Mouse (Mus musculus): ENCODE data around the gene Abhd12b.
"Not testable (repeated sequence)": the region's sequence is repeated elsewhere in the genome, so short reads cannot be mapped to it uniquely, and the experiment has no call there.

Gene Abhd12b

GRCm38 (mm10) chr12:70157292-70158066 is 3.5 kb downstream of the Abhd12b start:
- ChIA-PET POLR2A (no interaction called here), CTCF (no interaction called here)

GRCm38 (mm10) chr12:70161057-70161456 is 7.1 kb downstream of the Abhd12b start:
- CTCF ChIA-PET: interaction anchor here in 2 of 4 experiments (0.6 to 0.7 kb wide), 2 partner anchors 14 to 19 kb away, joined by 3 read pairs; no protein-coding TSS in a partner anchor

GRCm38 (mm10) chr12:70164741-70165140 is 10.8 kb downstream of the Abhd12b start:
- ChIA-PET POLR2A (interaction anchor here in 1 of 4 experiments (0.8 kb wide), 1 partner anchor 18 kb away, joined by 3 read pairs; no protein-coding TSS in a partner anchor), CTCF (no interaction called here)

More at GRCm38 (mm10) chr12:70161057-70161456, 7.1 kb downstream of the Abhd12b start:
- POLR2A ChIA-PET: no interaction called here

- POLR2A ChIA-PET: no interaction called here
- CTCF ChIA-PET: no interaction called here
These were observed 14.0 kb downstream of the Abhd12b start for GRCm38 (mm10) chr12:70167950-70168349.

GRCm38 (mm10) chr12:70169969-70170368 is 16.0 kb downstream of the Abhd12b start:
- POLR2A ChIA-PET: no interaction called here
- CTCF ChIA-PET: no interaction called here

GRCm38 (mm10) chr12:70183507-70183906 is 29.6 kb downstream of the Abhd12b start:
- POLR2A ChIA-PET: interaction anchor here in 2 of 4 experiments (0.6 to 1.1 kb wide), 2 partner anchors 9 to 55 kb away, joined by 3 to 12 read pairs; no protein-coding TSS in a partner anchor
- CTCF ChIA-PET: not testable (repeated sequence)

- POLR2A ChIA-PET: interaction anchor here in 2 of 4 experiments (0.6 to 1.1 kb wide), 2 partner anchors 8 to 196 kb away, joined by 3 to 4 read pairs; no protein-coding TSS in a partner anchor
- CTCF ChIA-PET: interaction anchor here in 1 of 4 experiments (0.6 kb wide), 1 partner anchor 440 kb away, joined by 3 read pairs; no protein-coding TSS in a partner anchor
These were observed 30.3 kb downstream of the Abhd12b start for GRCm38 (mm10) chr12:70184173-70184783.

- POLR2A ChIA-PET: interaction anchor here in 1 of 4 experiments (1.0 to 3.5 kb wide), 4 partner anchors 8 to 34 kb away, joined by 3 to 17 read pairs (median 4); no protein-coding TSS in a partner anchor
- CTCF ChIA-PET: interaction anchor here in 1 of 4 experiments (0.6 kb wide), 2 partner anchors 114 to 1114 kb away, joined by 3 read pairs; no protein-coding TSS in a partner anchor
These were observed 38.4 kb downstream of the Abhd12b start for GRCm38 (mm10) chr12:70192267-70192727.

GRCm38 (mm10) chr12:70195426-70195825 is 41.5 kb downstream of the Abhd12b start:
- ChIA-PET POLR2A (no interaction called here), CTCF (interaction anchor here in 1 of 4 experiments (0.6 kb wide), 1 partner anchor 110 kb away, joined by 5 read pairs; no protein-coding TSS in a partner anchor)

GRCm38 (mm10) chr12:70196341-70196740 is 42.4 kb downstream of the Abhd12b start:
- CTCF ChIA-PET: no interaction called here
- POLR2A ChIA-PET: no interaction called here

- ChIA-PET CTCF (no interaction called here), POLR2A (no interaction called here)
These were observed 48.1 kb downstream of the Abhd12b start for GRCm38 (mm10) chr12:70201926-70202529.

GRCm38 (mm10) chr12:70204433-70204832 is 50.5 kb downstream of the Abhd12b start:
- POLR2A ChIA-PET: no interaction called here

GRCm38 (mm10) chr12:70208214-70208613 is 54.3 kb downstream of the Abhd12b start:
- POLR2A ChIA-PET: no interaction called here
- CTCF ChIA-PET: no interaction called here

More at GRCm38 (mm10) chr12:70204433-70204832, 50.5 kb downstream of the Abhd12b start:
- CTCF ChIA-PET: no interaction called here

- CTCF ChIA-PET: no interaction called here
These were observed 58.6 kb downstream of the Abhd12b start for GRCm38 (mm10) chr12:70212501-70212900.

GRCm38 (mm10) chr12:70213601-70214000 is 59.7 kb downstream of the Abhd12b start:
- CTCF ChIA-PET: no interaction called here

More at GRCm38 (mm10) chr12:70212501-70212900, 58.6 kb downstream of the Abhd12b start:
- POLR2A ChIA-PET: no interaction called here

GRCm38 (mm10) chr12:70214281-70214680 is 60.3 kb downstream of the Abhd12b start:
- ChIA-PET CTCF (no interaction called here), POLR2A (interaction anchor here in 3 of 4 experiments (0.6 to 1.1 kb wide), 3 partner anchors 13 to 259 kb away, joined by 3 to 4 read pairs (median 3); no protein-coding TSS in a partner anchor)

More at GRCm38 (mm10) chr12:70213601-70214000, 59.7 kb downstream of the Abhd12b start:
- POLR2A ChIA-PET: interaction anchor here in 2 of 4 experiments (0.6 to 1.1 kb wide), 2 partner anchors 13 to 260 kb away, joined by 3 to 4 read pairs; no protein-coding TSS in a partner anchor

- ChIA-PET POLR2A (interaction anchor here in 1 of 4 experiments (1.1 kb wide), 1 partner anchor 10 kb away, joined by 3 read pairs; no protein-coding TSS in a partner anchor), CTCF (no interaction called here)
These were observed 62.4 kb downstream of the Abhd12b start for GRCm38 (mm10) chr12:70216229-70216800.

- ChIA-PET POLR2A (no interaction called here), CTCF (interaction anchor here in 1 of 4 experiments (0.8 kb wide), 1 partner anchor 9 kb away, joined by 4 read pairs; no protein-coding TSS in a partner anchor)
These were observed 65.0 kb downstream of the Abhd12b start for GRCm38 (mm10) chr12:70218795-70219540.
